ENCODE assay signal across 8 mouse cellular contexts in genomic region chr8:10007660-10008028, GRCm38 (mm10). TPM values are rescaled to one million over a fixed set of nuclear protein-coding genes. Genes with fewer than 3 reads are reported as not detected.
A peak's percentile ranks its signal among the peaks of the same experiment; 100 is the strongest.
DNase-seq lines count a peak whose midpoint lies in the region; ATAC-seq and TF ChIP-seq lines count a peak whose summit lies in the region.

No protein-coding gene starts in this region.

- peak overlapping the region; percentile 80 for H3K4me2 ChIP-seq in kidney, postnatal 0 days (ENCODE audit: low read length)
- H3K4me2 ChIP-seq in embryonic facial prominence, embryonic 13.5 days = peak overlapping the region; percentile 74
- peak overlapping the region; percentile 61 for H3K4me2 ChIP-seq in hindbrain, postnatal 0 days (ENCODE audit: low read depth, low read length)
- H3K4me2 ChIP-seq in midbrain, postnatal 0 days (ENCODE audit: low read depth, low read length, poor library complexity, severe bottlenecking) = peak overlapping the region; percentile 67

- ATAC-seq in kidney, postnatal 0 days (replicated peaks; ENCODE audit: low FRiP score, low read depth) = no peak
- ATAC-seq in embryonic facial prominence, embryonic 13.5 days (ENCODE audit: insufficient number of reproducible peaks, insufficient read depth, low FRiP score, low TSS enrichment, low read depth) = no peak
- ATAC-seq in hindbrain, postnatal 0 days = 0 out of 2 replicates have a peak, but pooled peaks have one; percentile 5
- no peak for ATAC-seq in midbrain, postnatal 0 days (ENCODE audit: low FRiP score)
- ATAC-seq in frontal cortex, adult (ENCODE audit: low TSS enrichment) = no peak

- no peak overlapping the region for H3K27ac ChIP-seq in kidney, postnatal 0 days
- no peak overlapping the region for H3K27ac ChIP-seq in embryonic facial prominence, embryonic 13.5 days
- H3K27ac ChIP-seq in hindbrain, postnatal 0 days = no peak overlapping the region
- no peak overlapping the region for H3K27ac ChIP-seq in midbrain, postnatal 0 days (ENCODE audit: low read depth, low read length)

- peak overlapping the region; percentile 51; the same call in 1 of the 2 replicates for H3K9ac ChIP-seq in kidney, postnatal 0 days (ENCODE audit: low read depth, low read length)
- 0 out of 2 replicates have a peak overlapping the region, but pooled peaks have one; percentile 57 for H3K9ac ChIP-seq in embryonic facial prominence, embryonic 13.5 days
- no peak overlapping the region; the same call in 1 of the 2 replicates for H3K9ac ChIP-seq in hindbrain, postnatal 0 days (replicated peaks; ENCODE audit: low read length)
- H3K9ac ChIP-seq in midbrain, postnatal 0 days (replicated peaks; ENCODE audit: low read length, poor library complexity, severe bottlenecking) = no peak overlapping the region

- peaks cover 8% of the 10 kb centered on the region; the same call in 1 of the 2 replicates for H3K4me1 ChIP-seq in kidney, postnatal 0 days (replicated peaks; ENCODE audit: insufficient read depth, low read length)
- peaks cover 9% of the 10 kb centered on the region for H3K4me1 ChIP-seq in embryonic facial prominence, embryonic 13.5 days
- 0 out of 2 replicates have a peak, but pooled peaks cover 10% of the 10 kb centered on the region for H3K4me1 ChIP-seq in hindbrain, postnatal 0 days (ENCODE audit: insufficient read depth, low read length)
- no peaks in the 10 kb centered on the region for H3K4me1 ChIP-seq in midbrain, postnatal 0 days (ENCODE audit: insufficient read depth, low read length)

- no peaks in the 10 kb centered on the region for H3K27me3 ChIP-seq in kidney, postnatal 0 days (ENCODE audit: insufficient read depth, low read length)
- peaks cover 21% of the 10 kb centered on the region for H3K27me3 ChIP-seq in embryonic facial prominence, embryonic 13.5 days
- H3K27me3 ChIP-seq in hindbrain, postnatal 0 days (ENCODE audit: insufficient read depth, low read length) = no peaks in the 10 kb centered on the region
- H3K27me3 ChIP-seq in midbrain, postnatal 0 days (ENCODE audit: insufficient read depth, low read length) = no peaks in the 10 kb centered on the region; the same call in 1 of the 2 replicates

- DNase-seq in kidney, postnatal 0 days (ENCODE audit: low spot score) = no peak
- DNase-seq in kidney, postnatal 4 days = no peak
- no peak for DNase-seq in hindbrain, postnatal 0 days (ENCODE audit: low spot score)
- no peak for DNase-seq in midbrain, postnatal 0 days (ENCODE audit: low spot score)
- DNase-seq in adrenal gland, adult (ENCODE audit: inconsistent age in 2 of 2, low spot score in 1 of 2) = no peak
- no peak for DNase-seq in kidney, postnatal 10 days

- 43% methylated on average over 6 of the region's 6 CpGs for WGBS in kidney, postnatal 0 days
- WGBS in embryonic facial prominence, embryonic 13.5 days = 37% methylated on average over 6 of the region's 6 CpGs
- WGBS in hindbrain, postnatal 0 days = 37% methylated on average over 6 of the region's 6 CpGs
- WGBS in midbrain, postnatal 0 days = 41% methylated on average over 6 of the region's 6 CpGs

- H3K4me3 ChIP-seq in kidney, postnatal 0 days (replicated peaks; ENCODE audit: low read depth, low read length) = peak overlapping the region; percentile 39; the same call in 1 of the 2 replicates
- peak overlapping the region; percentile 39 for H3K4me3 ChIP-seq in embryonic facial prominence, embryonic 13.5 days
- H3K4me3 ChIP-seq in hindbrain, postnatal 0 days (ENCODE audit: low read length) = peak overlapping the region; percentile 33
- H3K4me3 ChIP-seq in midbrain, postnatal 0 days (ENCODE audit: low read depth, low read length) = peak overlapping the region; percentile 36

- H3K9me3 ChIP-seq in kidney, postnatal 0 days (replicated peaks; ENCODE audit: low read length) = no peaks in the 10 kb centered on the region
- H3K9me3 ChIP-seq in embryonic facial prominence, embryonic 13.5 days = no peaks in the 10 kb centered on the region
- H3K9me3 ChIP-seq in hindbrain, postnatal 0 days (ENCODE audit: low read length) = no peaks in the 10 kb centered on the region
- H3K9me3 ChIP-seq in midbrain, postnatal 0 days (ENCODE audit: low read length) = no peaks in the 10 kb centered on the region

- no peaks in the 10 kb centered on the region for H3K36me3 ChIP-seq in kidney, postnatal 0 days (ENCODE audit: insufficient read depth, low read length)
- no peaks in the 10 kb centered on the region for H3K36me3 ChIP-seq in embryonic facial prominence, embryonic 13.5 days
- no peaks in the 10 kb centered on the region for H3K36me3 ChIP-seq in hindbrain, postnatal 0 days (ENCODE audit: insufficient read depth, low read length)
- no peaks in the 10 kb centered on the region for H3K36me3 ChIP-seq in midbrain, postnatal 0 days (ENCODE audit: insufficient read depth, low read length)

- TF ChIP-seq CTCF in kidney, postnatal 0 days (IDR thresholded peaks at IDR 0.05; ENCODE audit: low read depth) = no peak
- TF ChIP-seq CTCF in hindbrain, postnatal 0 days (IDR thresholded peaks at IDR 0.05; ENCODE audit: low read depth) = no peak
- TF ChIP-seq CTCF in midbrain, postnatal 0 days (IDR thresholded peaks at IDR 0.05) = no peak

RNA-seq across cellular contexts. Expression of gene Tnfsf13b, which starts 1.4 kb away (rescaled TPM):
- 7.2 and 8.9 TPM in 2 replicates for polyA plus RNA-seq in kidney, postnatal 0 days (2015; fragmentation: Nextera tagmentation; extraction: Ambion mirVana)
- polyA plus RNA-seq in embryonic facial prominence, embryonic 13.5 days (2015; fragmentation: Nextera tagmentation; extraction: Ambion mirVana) = 0.10 and 0.27 TPM in 2 replicates
- total RNA-seq in hindbrain, postnatal 0 days (2014; rRNA removed) = 0.14 and 0.47 TPM in 2 replicates
- polyA plus RNA-seq in hindbrain, postnatal 0 days (2015; fragmentation: Nextera tagmentation; extraction: Ambion mirVana) = 0.93 and 1.2 TPM in 2 replicates
- total RNA-seq in midbrain, postnatal 0 days (2014; rRNA removed) = 0.33 and 1.1 TPM in 2 replicates
- 0.59 and 1.1 TPM in 2 replicates for polyA plus RNA-seq in midbrain, postnatal 0 days (2015; fragmentation: Nextera tagmentation; extraction: Ambion mirVana)

RNA-seq across cellular contexts. Expression of gene Abhd13, which starts 30.1 kb away (rescaled TPM):
- 16.3 and 18.1 TPM in 2 replicates for polyA plus RNA-seq in kidney, postnatal 0 days (2015; fragmentation: Nextera tagmentation; extraction: Ambion mirVana)
- 15.4 and 15.9 TPM in 2 replicates for polyA plus RNA-seq in embryonic facial prominence, embryonic 13.5 days (2015; fragmentation: Nextera tagmentation; extraction: Ambion mirVana)
- total RNA-seq in hindbrain, postnatal 0 days (2014; rRNA removed) = 21.3 and 24.5 TPM in 2 replicates
- polyA plus RNA-seq in hindbrain, postnatal 0 days (2015; fragmentation: Nextera tagmentation; extraction: Ambion mirVana) = 13.1 and 13.4 TPM in 2 replicates
- 21.3 and 29.1 TPM in 2 replicates for total RNA-seq in midbrain, postnatal 0 days (2014; rRNA removed)
- polyA plus RNA-seq in midbrain, postnatal 0 days (2015; fragmentation: Nextera tagmentation; extraction: Ambion mirVana) = 11.2 and 12.3 TPM in 2 replicates

RNA-seq across cellular contexts. Expression of gene Lig4, which starts 30.2 kb away (rescaled TPM):
- polyA plus RNA-seq in kidney, postnatal 0 days (2015; fragmentation: Nextera tagmentation; extraction: Ambion mirVana) = 4.1 and 5.0 TPM in 2 replicates
- polyA plus RNA-seq in embryonic facial prominence, embryonic 13.5 days (2015; fragmentation: Nextera tagmentation; extraction: Ambion mirVana) = 6.0 and 7.0 TPM in 2 replicates
- 3.3 and 4.0 TPM in 2 replicates for total RNA-seq in hindbrain, postnatal 0 days (2014; rRNA removed)
- 5.7 and 6.1 TPM in 2 replicates for polyA plus RNA-seq in hindbrain, postnatal 0 days (2015; fragmentation: Nextera tagmentation; extraction: Ambion mirVana)
- total RNA-seq in midbrain, postnatal 0 days (2014; rRNA removed) = 4.1 and 4.2 TPM in 2 replicates
- polyA plus RNA-seq in midbrain, postnatal 0 days (2015; fragmentation: Nextera tagmentation; extraction: Ambion mirVana) = 7.3 and 8.2 TPM in 2 replicates

Comparison
In these comparisons a context has a peak if more than half of its experiments do, and no peak if none do; other contexts are left out.
1. H3K9ac ChIP-seq: peak in kidney, postnatal 0 days (single experiment) and embryonic facial prominence, embryonic 13.5 days (single experiment); none in hindbrain, postnatal 0 days (single experiment) and midbrain, postnatal 0 days (single experiment).
2. Peak in every context shown above with its lines, with median percentiles within 50 percentile points of each other: H3K4me2 ChIP-seq and H3K4me3 ChIP-seq.